Mouse (Mus musculus): ENCODE measurements around the gene Olfr33.

GRCm38 (mm10) chr7:102759266-102759665 lies 40.4 kb upstream of the Olfr33 start, which contains the start of the genes Olfr560 and Olfr78:
- no peak for TF ChIP-seq ZNF384 (IDR thresholded peaks at IDR 0.05; ENCODE audit: low read depth, low read length)
- TF ChIP-seq CHD1 (IDR thresholded peaks at IDR 0.05; ENCODE audit: low read depth, low read length): no peak
- no peak for TF ChIP-seq CTCF (IDR thresholded peaks at IDR 0.05 in 2 of 3, conservative IDR thresholded peaks at IDR 0.05 in 1 of 3; ENCODE audit: control insufficient read depth in 1 of 3, insufficient read depth in 1 of 3, low read depth in 2 of 3, low read length in 3 of 3, poor library complexity in 1 of 3, severe bottlenecking in 1 of 3)
